Mouse (Mus musculus) erythroblast, embryonic 14.5 days (primary cell): ENCODE results near the gene Gmfb. TPM values are rescaled to one million over a fixed set of nuclear protein-coding genes. Genes with fewer than 3 reads are reported as not detected.

Source experiments
- H3K27me3 ChIP-seq: 2 replicates; pipeline ENCODE4 v1.6.1; 2012; ENCODE audit warnings: inconsistent platforms; ENCODE audit not compliant: control insufficient read depth
- H3K36me3 ChIP-seq: 2 replicates; pipeline ENCODE4 v1.6.1; 2012; ENCODE audit warnings: mild to moderate bottlenecking, inconsistent platforms; ENCODE audit not compliant: control insufficient read depth
- H3K4me1 ChIP-seq: 2 replicates; pipeline ENCODE4 v1.6.1; 2012; ENCODE audit warnings: inconsistent platforms; ENCODE audit not compliant: control insufficient read depth
- H3K4me3 ChIP-seq: replicated peaks from 2 replicates; pipeline ENCODE3; 2012; ENCODE audit warnings: moderate library complexity, mild to moderate bottlenecking, inconsistent platforms
- H3K9me3 ChIP-seq: 2 replicates; pipeline ENCODE4 v1.6.1; 2012; ENCODE audit warnings: low read length, inconsistent platforms, mixed read lengths; ENCODE audit not compliant: control insufficient read depth
- GATA1 ChIP-seq: IDR thresholded peaks from 2 replicates; pipeline ENCODE4 v1.6.1; 2012; ENCODE audit warnings: low read length, inconsistent platforms, mixed read lengths
- TAL1 ChIP-seq: IDR thresholded peaks from 3 replicates; pipeline ENCODE4 v1.6.1; 2012; ENCODE audit warnings: low read length, inconsistent platforms, mixed read lengths
- polyA plus RNA-seq: library from polyadenylated mRNA; stranded (reverse); fragments of >175 nt; gene quantifications from 2 replicates; pipeline ENCODE4 v1.2.3, GENCODE M21; 2012

Gmfb gene
- polyA plus RNA-seq, 1 experiment, result 0.04 TPM

DNA sequence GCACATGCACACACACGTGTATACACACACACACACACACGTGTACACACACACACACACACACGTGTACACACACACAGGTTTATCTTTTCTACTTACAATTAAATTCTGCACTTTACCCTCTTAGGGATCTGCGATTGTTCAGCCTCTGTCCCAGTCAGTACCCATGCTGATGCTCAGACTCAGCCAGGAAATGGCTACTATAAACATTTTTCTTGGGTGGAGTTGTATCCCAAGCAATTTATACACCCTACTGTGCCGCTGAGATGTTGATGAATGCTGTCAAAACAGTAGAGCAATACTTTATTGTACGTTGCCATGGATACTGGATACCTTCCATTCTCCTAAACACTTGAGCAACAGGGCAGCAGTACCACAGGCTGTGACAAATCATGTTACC lies 52.0 kb downstream of the Gmfb start:
- Histone ChIP-seq H3K36me3 (peaks cover 92% of the 10 kb centered on the region), H3K4me3 (no peak overlapping the region), H3K9me3 (no peaks in the 10 kb centered on the region), H3K4me1 (no peaks in the 10 kb centered on the region; the same call in 1 of the 2 replicates), H3K27me3 (no peaks in the 10 kb centered on the region)
- TF ChIP-seq GATA1, result no peak
- TF ChIP-seq TAL1, result no peak

DNA sequence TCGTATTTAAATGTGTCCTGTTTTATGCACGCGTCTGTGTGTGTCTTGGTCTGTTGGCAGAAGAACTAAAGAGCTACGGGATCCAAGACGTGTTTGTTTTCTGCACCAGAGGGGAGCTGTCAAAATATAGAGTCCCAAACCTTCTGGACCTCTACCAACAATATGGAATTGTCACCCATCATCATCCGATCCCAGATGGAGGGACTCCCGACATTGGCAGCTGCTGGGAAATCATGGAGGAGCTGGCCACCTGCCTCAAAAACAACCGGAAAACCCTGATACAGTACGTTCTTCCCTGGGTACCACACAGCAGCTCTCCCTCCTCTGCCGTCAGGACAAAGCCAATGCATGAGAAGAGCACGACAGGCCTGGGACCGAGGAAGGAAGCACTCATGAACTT lies 54.9 kb downstream of the Gmfb start:
- TF ChIP-seq GATA1 (no peak), TAL1 (no peak)
- Histone ChIP-seq H3K36me3 (peaks cover 95% of the 10 kb centered on the region), H3K4me1 (peaks cover 8% of the 10 kb centered on the region), H3K9me3 (no peaks in the 10 kb centered on the region), H3K27me3 (no peaks in the 10 kb centered on the region), H3K4me3 (no peak overlapping the region)

- TF ChIP-seq TAL1, result no peak
- TF ChIP-seq GATA1, result no peak
- Histone ChIP-seq H3K4me3 (peak overlapping the region; percentile 100), H3K4me1 (peaks cover 28% of the 10 kb centered on the region), H3K36me3 (peaks cover 49% of the 10 kb centered on the region), H3K9me3 (peaks cover 15% of the 10 kb centered on the region), H3K27me3 (no peaks in the 10 kb centered on the region)
Observed at GRCm38 (mm10) chr14:46761186-46761585, 60.9 kb downstream of the Gmfb start.

DNA sequence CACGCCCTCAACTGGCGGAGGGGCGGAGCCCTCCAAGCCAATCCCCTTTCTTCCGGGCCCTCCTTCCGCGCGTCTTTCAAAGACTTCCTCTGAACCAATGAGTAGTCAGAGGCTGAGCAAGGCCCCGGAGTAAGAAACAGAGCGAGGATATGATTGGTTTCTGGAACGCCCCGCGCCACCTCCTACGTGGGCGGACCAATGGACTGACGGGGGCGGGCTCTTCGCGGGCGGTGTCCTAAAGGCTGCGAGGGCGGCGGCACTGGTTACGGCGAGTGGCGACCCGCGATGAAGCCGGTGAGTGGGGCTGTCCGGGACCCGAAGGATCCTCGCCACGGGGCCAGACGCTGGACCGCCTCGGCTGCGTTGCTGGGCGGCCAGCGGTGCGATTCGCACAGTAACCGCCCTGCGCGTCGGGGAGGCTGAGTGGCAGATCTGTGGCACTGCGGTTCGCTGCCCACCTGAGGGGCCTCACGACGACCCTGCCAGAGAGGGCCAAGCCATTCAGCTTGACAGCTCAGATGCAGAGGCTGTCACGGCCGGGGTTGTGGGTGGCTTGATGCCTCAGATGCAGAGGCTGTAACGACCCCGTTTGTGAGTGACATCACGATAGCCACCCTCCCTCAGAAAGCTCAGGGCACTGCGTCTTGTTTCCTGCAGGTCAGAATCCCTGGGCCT lies 61.5 kb downstream of the Gmfb start, which contains the start of gene Cdkn3:
TSS of gene Cdkn3 (plus strand) at position 187 of the 675 bp plus-strand sequence.
- TF ChIP-seq GATA1 (no peak), TAL1 (no peak)
- Histone ChIP-seq H3K9me3 (peaks cover 19% of the 10 kb centered on the region), H3K4me3 (peak within 1 kb of the TSS; percentile 100), H3K36me3 (peaks cover 42% of the 10 kb centered on the region), H3K4me1 (peaks cover 28% of the 10 kb centered on the region), H3K27me3 (no peaks in the 10 kb centered on the region)

DNA sequence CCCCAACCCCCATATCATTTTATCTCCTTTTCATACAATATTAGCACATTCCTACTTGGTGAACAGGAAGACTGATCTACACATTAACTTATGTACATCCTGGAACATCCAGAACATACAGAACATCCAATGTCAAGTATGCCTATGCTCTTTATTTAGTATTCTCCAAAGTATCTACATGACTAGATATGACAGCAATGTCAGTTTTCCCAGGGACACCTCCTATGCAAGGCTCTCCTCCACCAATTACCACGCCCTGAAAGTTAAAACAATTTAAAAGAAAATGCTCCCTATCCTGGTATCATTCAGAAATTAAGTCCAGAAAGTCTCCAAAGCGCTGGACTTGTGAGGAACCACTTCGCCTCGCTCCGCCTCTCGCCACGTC lies 62.1 kb downstream of the Gmfb start:
- TF ChIP-seq TAL1 (no peak), GATA1 (no peak)
- peak overlapping the region; percentile 100 for H3K4me3 ChIP-seq
- H3K9me3 ChIP-seq, result peaks cover 21% of the 10 kb centered on the region
- peaks cover 37% of the 10 kb centered on the region for H3K36me3 ChIP-seq
- H3K27me3 ChIP-seq, result no peaks in the 10 kb centered on the region
- H3K4me1 ChIP-seq, result peaks cover 28% of the 10 kb centered on the region

Other genes starting within 250 kb of the Gmfb start
- 2.5 and 2.6 TPM in 2 replicates for gene Cdkn3, start 61.7 kb downstream of the Gmfb start, polyA plus RNA-seq
- gene Cnih1, start 33.8 kb downstream of the Gmfb start, polyA plus RNA-seq, result 5.1 and 6.1 TPM in 2 replicates
- 2.4 and 2.7 TPM in 2 replicates for gene Cgrrf1, start 9.9 kb upstream of the Gmfb start, polyA plus RNA-seq
- gene Samd4, start 60.6 kb upstream of the Gmfb start, polyA plus RNA-seq, result 0.01 and 0.14 TPM in 2 replicates